Mouse (Mus musculus) spleen, adult 2 months (tissue): ENCODE results near the gene Ggps1.

Experiments
- CTCF ChIP-seq: fragments of 200-500 bp; IDR thresholded peaks from 2 replicates; pipeline ENCODE4 v1.5.1; 2011; ENCODE audit warnings: mild to moderate bottlenecking, inconsistent platforms; ENCODE audit not compliant: insufficient read depth, insufficient read length, insufficient replicate concordance; ENCODE audit errors: extremely low read depth
- POLR2A ChIP-seq: fragments of 200-500 bp; IDR thresholded peaks from 2 replicates; pipeline ENCODE4 v1.6.1; 2011; ENCODE audit warnings: low read depth, low read length, inconsistent platforms

DNA sequence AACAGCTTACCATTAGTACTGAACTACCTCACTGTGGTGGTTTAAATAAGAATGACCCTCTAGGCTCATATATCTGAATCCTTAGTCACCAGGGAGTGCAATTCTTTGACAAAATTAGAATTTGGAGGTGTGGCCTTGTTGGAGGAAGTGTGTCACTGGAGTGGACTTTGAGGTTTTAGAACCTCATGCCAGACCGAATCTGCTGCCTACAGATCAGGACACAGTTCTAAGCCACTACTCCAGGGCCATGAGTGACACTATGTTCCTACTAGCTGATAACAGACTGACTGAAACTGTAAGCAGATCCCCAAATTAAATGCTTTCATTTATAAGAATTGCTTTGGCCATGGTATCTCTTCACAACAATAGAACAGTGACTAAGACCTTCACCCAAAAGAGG, 13.4 kb downstream of the Ggps1 start:
- no peak for TF ChIP-seq POLR2A
- no peak for TF ChIP-seq CTCF
